Mouse (Mus musculus) brain, adult 10 weeks (tissue): ENCODE data around the gene Tdrd5. TPM values are rescaled to one million over a fixed set of nuclear protein-coding genes. Genes with fewer than 3 reads are reported as not detected.

ENCODE experiments used
- polyA plus RNA-seq: library from polyadenylated mRNA; stranded (reverse); fragments of 350-450 nt; fragmentation: Illumina TruSeq; extraction: RNeasy Lipid Tissue Mini Kit (QIAGEN cat#74804); gene quantifications from one replicate; pipeline ENCODE4 v1.2.3, GENCODE M21; 2015; ENCODE audit warnings: low read depth, low replicate concordance

The Tdrd5 gene
- polyA plus RNA-seq: 1.8 TPM

GRCm38 (mm10) chr1:156302911-156303749 lies at the start of gene Tdrd5:
Gene Tdrd5, minus strand, starts transcription at chr1:156303664.

GRCm38 (mm10) chr1:156310630-156311029 lies 7.2 kb upstream of the Tdrd5 start, which contains the start of gene Nphs2:
Gene Nphs2, plus strand, starts transcription at chr1:156310727.

Other genes starting within 250 kb of the Tdrd5 start
- gene Fam163a, start 98.6 kb downstream of the Tdrd5 start, polyA plus RNA-seq: 6.4 TPM
- gene Nphs2, start 7.1 kb upstream of the Tdrd5 start, polyA plus RNA-seq: 0.18 TPM
- gene Gm2000, start 62.4 kb upstream of the Tdrd5 start, polyA plus RNA-seq: 259 TPM
- 0.16 TPM for gene Axdnd1, start 117.5 kb upstream of the Tdrd5 start, polyA plus RNA-seq
- 17.6 TPM for gene Soat1, start 170.7 kb upstream of the Tdrd5 start, polyA plus RNA-seq
- 4.9 TPM for gene Gm10031, start 220.3 kb upstream of the Tdrd5 start, polyA plus RNA-seq